Mouse (Mus musculus) CH12.LX (cell line): ENCODE data around the gene Tbc1d25.

Experiments used
- BHLHE40 ChIP-seq: IDR thresholded peaks from 2 replicates; pipeline ENCODE4 v1.6.1; 2011; ENCODE audit warnings: mild to moderate bottlenecking, low read depth, low read length, improper control_type of control experiment
- CTCF ChIP-seq, 2 experiments: IDR thresholded peaks in 1 of 2; conservative IDR thresholded peaks in 1 of 2; 2 replicates each; pipeline ENCODE4 v1.5.1; 2011 to 2012; ENCODE audit warnings: low read depth in 2 of 2, low read length in 2 of 2, improper control_type of control experiment in 1 of 2, inconsistent platforms in 1 of 2, mild to moderate bottlenecking in 1 of 2, moderate library complexity in 1 of 2
- EP300 ChIP-seq: IDR thresholded peaks from 2 replicates; pipeline ENCODE4 v1.6.1; 2011; ENCODE audit warnings: low read length, improper control_type of control experiment
- MAFK ChIP-seq: IDR thresholded peaks from 2 replicates; pipeline ENCODE4 v1.6.1; 2011; ENCODE audit warnings: low read length, improper control_type of control experiment; ENCODE audit not compliant: insufficient replicate concordance
- MXI1 ChIP-seq: IDR thresholded peaks from 2 replicates; pipeline ENCODE4 v1.6.1; 2011; ENCODE audit warnings: mild to moderate bottlenecking, low read depth, low read length, improper control_type of control experiment
- POLR2A ChIP-seq: IDR thresholded peaks from 2 replicates; pipeline ENCODE4 v1.6.1; 2011; ENCODE audit warnings: low read depth, mild to moderate bottlenecking, improper control_type of control experiment, low read length
- RCOR1 ChIP-seq: conservative IDR thresholded peaks from 2 replicates; pipeline ENCODE4 v1.6.1; 2012; ENCODE audit warnings: low read depth, mild to moderate bottlenecking, inconsistent platforms, low read length, improper control_type of control experiment
- USF1 ChIP-seq: IDR thresholded peaks from 2 replicates; pipeline ENCODE4 v1.6.1; 2014; ENCODE audit warnings: low read depth, mild to moderate bottlenecking, inconsistent platforms, low read length, improper control_type of control experiment

DNA sequence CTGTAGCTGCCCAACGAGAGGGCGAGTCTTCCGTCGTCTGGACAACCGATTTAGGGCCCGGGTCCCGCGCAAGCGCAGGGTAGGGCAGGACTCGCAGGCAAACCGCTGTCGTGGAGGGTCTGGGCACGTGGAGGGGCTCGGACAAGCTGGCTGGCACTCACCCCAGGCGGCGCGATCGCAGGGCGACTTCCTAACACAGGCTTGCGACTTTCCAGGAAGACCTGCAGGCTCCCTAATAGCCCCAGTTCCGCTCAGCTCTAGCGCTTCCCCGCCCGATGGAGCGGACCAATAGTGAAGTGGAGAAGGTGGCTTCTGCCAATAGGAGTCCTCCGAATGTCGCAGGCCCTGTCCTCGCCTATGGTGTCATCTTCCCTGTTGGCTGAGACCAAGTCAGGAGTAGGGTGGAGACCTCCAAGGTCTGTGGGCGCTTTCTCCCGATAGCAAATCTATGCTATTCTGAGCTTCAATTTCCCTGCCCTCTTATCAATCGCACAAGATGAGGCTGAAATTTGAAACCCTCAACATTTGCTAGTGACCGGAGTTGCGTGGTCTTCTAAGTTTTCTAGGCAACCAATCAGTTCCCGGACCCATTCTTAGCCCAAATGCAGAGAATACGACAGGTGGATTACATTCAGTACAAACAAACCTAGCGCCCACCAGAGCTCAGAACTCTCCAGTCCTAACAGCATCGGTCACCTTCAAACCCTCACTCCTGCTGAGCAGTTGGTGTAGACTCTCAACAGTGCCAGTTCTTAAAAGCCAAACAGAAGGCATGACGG lies 16.8 kb upstream of the Tbc1d25 start:
- no peak for TF ChIP-seq MAFK
- TF ChIP-seq USF1: no peak
- TF ChIP-seq CTCF (conservative IDR thresholded peaks at IDR 0.05 in 1 of 2, IDR thresholded peaks at IDR 0.05 in 1 of 2; ENCODE audit: low read depth in 2 of 2, low read length in 2 of 2): no peak
- TF ChIP-seq POLR2A: peak; percentile 79
- TF ChIP-seq EP300: no peak
- TF ChIP-seq BHLHE40: no peak
- no peak for TF ChIP-seq RCOR1
- peak; percentile 34; the same call in 1 of the 2 replicates for TF ChIP-seq MXI1
